ENCODE assay signal across 9 mouse cellular contexts in genomic region chr2:76671641-76672040, GRCm38 (mm10). TPM values are rescaled to one million over a fixed set of nuclear protein-coding genes. Genes with fewer than 3 reads are reported as not detected.
DNase-seq lines count a peak whose midpoint lies in the region; ATAC-seq and TF ChIP-seq lines count a peak whose summit lies in the region.
"Had no signal": no experiment of that assay in that cellular context is flagged by ENCODE, and none has a peak within 500 bp of the region (broad histone marks: within the 10 kb centered on the region; RNA-seq: fewer than 3 reads in every experiment).

No protein-coding gene starts in this region.

- TF ChIP-seq POLR2A in liver, adult 2 months (IDR thresholded peaks at IDR 0.05; ENCODE audit: extremely low read depth, insufficient read depth, low read length), result no peak

- no peaks in the 10 kb centered on the region for H3K27me3 ChIP-seq in liver, adult 2 months (ENCODE audit: control insufficient read depth, insufficient read depth, low read length)
- H3K27me3 ChIP-seq in embryonic facial prominence, embryonic 15.5 days, result no peaks in the 10 kb centered on the region
- no peaks in the 10 kb centered on the region for H3K27me3 ChIP-seq in intestine, postnatal 0 days (replicated peaks; ENCODE audit: control insufficient read depth, insufficient read depth, low read length)
- H3K27me3 ChIP-seq in neural tube, embryonic 12.5 days (replicated peaks), result no peaks in the 10 kb centered on the region

- peak; percentile 20 for DNase-seq in liver, adult 2 months (ENCODE audit: extremely low read depth, low read depth, low spot score)
- no peak for DNase-seq in liver
- DNase-seq in adrenal gland, postnatal 4 days (ENCODE audit: low spot score in 2 of 2), result no peak
- DNase-seq in embryo, embryonic 10.5 days (ENCODE audit: low spot score), result no peak
- DNase-seq in left cerebral cortex, postnatal 10 days (ENCODE audit: extremely low spot score in 1 of 2, low spot score in 2 of 2), result no peak
- DNase-seq: layer of hippocampus, postnatal 36 days had no signal

- TF ChIP-seq CTCF in liver, adult 2 months (IDR thresholded peaks at IDR 0.05; ENCODE audit: low read depth, low read length), result no peak
- TF ChIP-seq CTCF in intestine, postnatal 0 days (IDR thresholded peaks at IDR 0.05; ENCODE audit: low read depth), result no peak

- no peak overlapping the region for H3K9ac ChIP-seq in liver, adult 2 months (ENCODE audit: low read depth, low read length)
- H3K9ac ChIP-seq in embryonic facial prominence, embryonic 15.5 days, result no peak overlapping the region; the same call in 1 of the 2 replicates
- no peak overlapping the region for H3K9ac ChIP-seq in intestine, postnatal 0 days (ENCODE audit: low read depth, low read length)
- no peak overlapping the region for H3K9ac ChIP-seq in neural tube, embryonic 12.5 days

- H3K27ac ChIP-seq in liver, adult 2 months (replicated peaks; ENCODE audit: insufficient read depth, low read depth, low read length), result no peak overlapping the region
- H3K27ac ChIP-seq in embryonic facial prominence, embryonic 15.5 days (replicated peaks), result peak overlapping the region; percentile 87; the same call in 1 of the 2 replicates
- H3K27ac ChIP-seq in intestine, postnatal 0 days (ENCODE audit: low read depth, low read length), result no peak overlapping the region
- H3K27ac ChIP-seq in neural tube, embryonic 12.5 days, result no peak overlapping the region

- peaks cover 2% of the 10 kb centered on the region; the same call in 1 of the 2 replicates for H3K36me3 ChIP-seq in liver, adult 2 months (ENCODE audit: control insufficient read depth, insufficient read depth, low read length)
- 0 out of 2 replicates have a peak, but pooled peaks cover 8% of the 10 kb centered on the region for H3K36me3 ChIP-seq in embryonic facial prominence, embryonic 15.5 days
- H3K36me3 ChIP-seq in intestine, postnatal 0 days (ENCODE audit: control insufficient read depth, insufficient read depth), result peaks cover 6% of the 10 kb centered on the region; the same call in 1 of the 2 replicates
- H3K36me3 ChIP-seq in neural tube, embryonic 12.5 days, result no peaks in the 10 kb centered on the region; the same call in 1 of the 2 replicates

- no peaks in the 10 kb centered on the region for H3K9me3 ChIP-seq in embryonic facial prominence, embryonic 15.5 days (replicated peaks)
- no peaks in the 10 kb centered on the region for H3K9me3 ChIP-seq in intestine, postnatal 0 days (ENCODE audit: control insufficient read depth)
- H3K9me3 ChIP-seq in neural tube, embryonic 12.5 days, result no peaks in the 10 kb centered on the region

- 79% methylated on average over 6 of the region's 6 CpGs for WGBS in liver, adult 2 months
- 79% methylated on average over 6 of the region's 6 CpGs for WGBS in embryonic facial prominence, embryonic 15.5 days
- 72% methylated on average over 6 of the region's 6 CpGs for WGBS in intestine, postnatal 0 days
- 86% methylated on average over 6 of the region's 6 CpGs for WGBS in neural tube, embryonic 12.5 days

- no peak for ATAC-seq in embryonic facial prominence, embryonic 15.5 days (ENCODE audit: insufficient number of reproducible peaks, low FRiP score, low TSS enrichment, low read depth)
- no peak for ATAC-seq in intestine, postnatal 0 days
- ATAC-seq in neural tube, embryonic 12.5 days (ENCODE audit: low FRiP score, low read depth), result no peak

- intact Hi-C loops in left cerebral cortex, postnatal 10 days (cut with DNase I), result no loop called here

- peaks cover 12% of the 10 kb centered on the region; the same call in 1 of the 2 replicates for H3K79me2 ChIP-seq in liver, adult 2 months (ENCODE audit: control insufficient read depth, insufficient read depth, low read length)

- H3K4me2 ChIP-seq in embryonic facial prominence, embryonic 15.5 days (replicated peaks), result peak overlapping the region; percentile 62
- H3K4me2 ChIP-seq in intestine, postnatal 0 days (replicated peaks; ENCODE audit: low read depth), result peak overlapping the region; percentile 76; the same call in 1 of the 2 replicates
- peak overlapping the region; percentile 66 for H3K4me2 ChIP-seq in neural tube, embryonic 12.5 days (replicated peaks)

- H3K4me1 ChIP-seq in liver, adult 2 months (ENCODE audit: control insufficient read depth, insufficient read depth, low read length), result peaks cover 9% of the 10 kb centered on the region
- peaks cover 21% of the 10 kb centered on the region for H3K4me1 ChIP-seq in embryonic facial prominence, embryonic 15.5 days
- no peaks in the 10 kb centered on the region for H3K4me1 ChIP-seq in intestine, postnatal 0 days (replicated peaks; ENCODE audit: control insufficient read depth, insufficient read depth, low read length)
- peaks cover 21% of the 10 kb centered on the region for H3K4me1 ChIP-seq in neural tube, embryonic 12.5 days

- H3K4me3 ChIP-seq in liver, adult 2 months (ENCODE audit: insufficient read depth, low read depth, low read length), result no peak overlapping the region
- peak overlapping the region; percentile 54 for H3K4me3 ChIP-seq in embryonic facial prominence, embryonic 15.5 days (replicated peaks)
- peak overlapping the region; percentile 54; the same call in 1 of the 2 replicates for H3K4me3 ChIP-seq in intestine, postnatal 0 days (ENCODE audit: low read depth, low read length)
- peak overlapping the region; percentile 39; the same call in 1 of the 2 replicates for H3K4me3 ChIP-seq in neural tube, embryonic 12.5 days

RNA-seq across cellular contexts. Expression of gene Fkbp7, which starts 1.3 kb away (rescaled TPM):
- 4.4 and 9.5 TPM in 2 replicates for total RNA-seq in liver, adult 2 months (2014; rRNA removed)
- 0.71 and 1.1 TPM in 2 replicates for polyA plus RNA-seq in liver, adult 2 months (2012; rRNA removed)
- 126 and 129 TPM in 2 replicates for polyA plus RNA-seq in embryonic facial prominence, embryonic 15.5 days (2015; fragmentation: Nextera tagmentation; extraction: Ambion mirVana)
- 30.0 and 30.8 TPM in 2 replicates for polyA plus RNA-seq in intestine, postnatal 0 days (2015; fragmentation: Nextera tagmentation; extraction: Ambion mirVana)
- polyA plus RNA-seq in neural tube, embryonic 12.5 days (2016; fragmentation: Nextera tagmentation; extraction: Ambion mirVana), result 25.9 and 28.1 TPM in 2 replicates
- total RNA-seq in adrenal gland, postnatal 4 days (2021), result 10 to 100 TPM; 38.5 to 43.3 TPM
- 1 to 10 TPM; 4.9 to 6.0 TPM for total RNA-seq in left cerebral cortex, postnatal 10 days (2021)

RNA-seq across cellular contexts. Expression of gene Plekha3, which starts 3.4 kb away (rescaled TPM):
- 13.5 and 14.3 TPM in 2 replicates for total RNA-seq in liver, adult 2 months (2014; rRNA removed)
- 7.4 and 9.3 TPM in 2 replicates for polyA plus RNA-seq in liver, adult 2 months (2012; rRNA removed)
- 10.6 and 11.5 TPM in 2 replicates for polyA plus RNA-seq in embryonic facial prominence, embryonic 15.5 days (2015; fragmentation: Nextera tagmentation; extraction: Ambion mirVana)
- 8.3 and 8.5 TPM in 2 replicates for polyA plus RNA-seq in intestine, postnatal 0 days (2015; fragmentation: Nextera tagmentation; extraction: Ambion mirVana)
- 16.3 and 17.4 TPM in 2 replicates for polyA plus RNA-seq in neural tube, embryonic 12.5 days (2016; fragmentation: Nextera tagmentation; extraction: Ambion mirVana)
- total RNA-seq in adrenal gland, postnatal 4 days (2021), result 10 to 100 TPM; 35.9 to 37.7 TPM
- 10 to 100 TPM; 22.5 to 22.9 TPM for total RNA-seq in left cerebral cortex, postnatal 10 days (2021)

RNA-seq across cellular contexts. Expression of gene Pjvk, which starts 23.4 kb away (rescaled TPM):
- not detected in 2 replicates for total RNA-seq in liver, adult 2 months (2014; rRNA removed)
- not detected in 2 replicates for polyA plus RNA-seq in liver, adult 2 months (2012; rRNA removed)
- 0.59 TPM in 1 of 2 replicates, not detected in the other for polyA plus RNA-seq in embryonic facial prominence, embryonic 15.5 days (2015; fragmentation: Nextera tagmentation; extraction: Ambion mirVana)
- 0.12 and 0.31 TPM in 2 replicates for polyA plus RNA-seq in intestine, postnatal 0 days (2015; fragmentation: Nextera tagmentation; extraction: Ambion mirVana)
- 0.87 and 1.1 TPM in 2 replicates for polyA plus RNA-seq in neural tube, embryonic 12.5 days (2016; fragmentation: Nextera tagmentation; extraction: Ambion mirVana)
- 1 to 10 TPM in 1 of 2 experiments, under 1 TPM in 1; 0.64 to 1.7 TPM for total RNA-seq in adrenal gland, postnatal 4 days (2021)
- total RNA-seq in left cerebral cortex, postnatal 10 days (2021), result under 1 TPM; 0.71 to 0.75 TPM
- total RNA-seq: layer of hippocampus, postnatal 36 days had no signal

RNA-seq across cellular contexts. Expression of gene Prkra, which starts 23.8 kb away (rescaled TPM):
- 24.8 and 26.9 TPM in 2 replicates for total RNA-seq in liver, adult 2 months (2014; rRNA removed)
- polyA plus RNA-seq in liver, adult 2 months (2012; rRNA removed), result 11.2 and 12.0 TPM in 2 replicates
- polyA plus RNA-seq in embryonic facial prominence, embryonic 15.5 days (2015; fragmentation: Nextera tagmentation; extraction: Ambion mirVana), result 53.2 and 56.7 TPM in 2 replicates
- 20.0 and 20.3 TPM in 2 replicates for polyA plus RNA-seq in intestine, postnatal 0 days (2015; fragmentation: Nextera tagmentation; extraction: Ambion mirVana)
- polyA plus RNA-seq in neural tube, embryonic 12.5 days (2016; fragmentation: Nextera tagmentation; extraction: Ambion mirVana), result 87.4 and 90.1 TPM in 2 replicates
- total RNA-seq in adrenal gland, postnatal 4 days (2021), result 10 to 100 TPM; 41.3 to 43.8 TPM
- 10 to 100 TPM; 22.4 to 26.2 TPM for total RNA-seq in left cerebral cortex, postnatal 10 days (2021)

Comparison
In these comparisons a context has a peak if more than half of its experiments do, and no peak if none do; other contexts are left out.
1. RNA of gene Fkbp7, which starts 1.3 kb away (polyA plus RNA-seq): 126 to 129 TPM in embryonic facial prominence, embryonic 15.5 days, 30.0 to 30.8 TPM in intestine, postnatal 0 days and 25.9 to 28.1 TPM in neural tube, embryonic 12.5 days; 0.71 to 1.1 TPM in liver, adult 2 months; every median in the first group is over 10 times any median in the second.
2. Peak in every context shown above with its lines, with median percentiles within 50 percentile points of each other: H3K4me2 ChIP-seq.